Mouse (Mus musculus) thymus, adult 18-20 months (tissue): ENCODE measurements at regions not wholly inside any gene's neighbourhood (a gene's known extent, or its start where the extent isn't known, plus 50 kb on each side); places are given as distances from the start of the nearest gene placed in this dataset.

Experiments
- DNase-seq, 2 experiments: peaks; one replicate each; pipeline ENCODE4 v3.0.0; 2022; ENCODE audit warnings: mixed read lengths in 2 of 2

GRCm38 (mm10) chr7:90030486-90031250 lies 49.9 kb upstream of the Eed start:
- no peak for DNase-seq

- DNase-seq: no peak
These were observed 52.3 kb upstream of the Eed start for GRCm38 (mm10) chr7:90033086-90033485.

- DNase-seq: no peak
These were observed 53.0 kb upstream of the Eed start for GRCm38 (mm10) chr7:90033640-90034312.

- no peak for DNase-seq
These were observed 53.7 kb upstream of the Eed start for GRCm38 (mm10) chr7:90034498-90034897.

- DNase-seq: no peak
These were observed 54.6 kb upstream of the Eed start for GRCm38 (mm10) chr7:90035396-90035795.

- no peak for DNase-seq
These were observed 57.0 kb upstream of the Eed start for GRCm38 (mm10) chr7:90037736-90038135.

GRCm38 (mm10) chr7:90039504-90039903 lies 58.7 kb upstream of the Eed start:
- no peak for DNase-seq

GRCm38 (mm10) chr7:90040581-90041340 lies 60.0 kb upstream of the Eed start:
- no peak for DNase-seq

GRCm38 (mm10) chr7:90041565-90042024 lies 60.8 kb upstream of the Eed start:
- no peak for DNase-seq

GRCm38 (mm10) chr7:90042364-90042763 lies 61.6 kb upstream of the Eed start:
- DNase-seq: no peak

- DNase-seq: no peak
These were observed 62.7 kb upstream of the Eed start for GRCm38 (mm10) chr7:90043526-90043925.

GRCm38 (mm10) chr7:90044100-90044698 lies 63.4 kb upstream of the Eed start:
- no peak for DNase-seq

- DNase-seq: no peak
These were observed 64.5 kb upstream of the Eed start for GRCm38 (mm10) chr7:90045208-90045800.

- no peak for DNase-seq
These were observed 65.4 kb upstream of the Eed start for GRCm38 (mm10) chr7:90046228-90046627.

- DNase-seq: no peak
These were observed 66.1 kb upstream of the Eed start for GRCm38 (mm10) chr7:90046862-90047261.

- no peak for DNase-seq
These were observed 67.9 kb upstream of the Eed start for GRCm38 (mm10) chr7:90048401-90049307.

- no peak for DNase-seq
These were observed 69.1 kb upstream of the Eed start for GRCm38 (mm10) chr7:90049831-90050237.

GRCm38 (mm10) chr7:90054795-90055511 lies 74.2 kb upstream of the Eed start:
- DNase-seq: no peak

GRCm38 (mm10) chr7:90057947-90058346 lies 72.1 kb upstream of the Picalm start:
- no peak for DNase-seq

GRCm38 (mm10) chr7:90058636-90059035 lies 71.4 kb upstream of the Picalm start:
- no peak for DNase-seq

GRCm38 (mm10) chr7:90059249-90059628 lies 70.8 kb upstream of the Picalm start:
- DNase-seq: no peak
